Mouse (Mus musculus): ENCODE data around the gene Pjvk. TPM values are rescaled to one million over a fixed set of nuclear protein-coding genes. Genes with fewer than 3 reads are reported as not detected.

Pjvk gene
- polyA plus RNA-seq, 1 experiment from 2014 or later, result not detected

- H3K9me3 ChIP-seq (replicated peaks), result no peaks in the 10 kb centered on the region
- H3K36me3 ChIP-seq (replicated peaks), result peaks cover 60% of the 10 kb centered on the region
- 87% methylated on average over 3 of the region's 3 CpGs for WGBS (ENCODE audit: insufficient replicate concordance)
- H3K4me3 ChIP-seq (replicated peaks), result no peak overlapping the region
- no peak overlapping the region for H3K9ac ChIP-seq
- ATAC-seq (ENCODE audit: insufficient read depth), result no peak
- no peaks in the 10 kb centered on the region for H3K27me3 ChIP-seq
- no peak overlapping the region for H3K27ac ChIP-seq (replicated peaks)
- no peaks in the 10 kb centered on the region; the same call in 1 of the 2 replicates for H3K4me1 ChIP-seq (replicated peaks)
- no peak overlapping the region for H3K4me2 ChIP-seq
Observed at GRCm38 (mm10) chr2:76686986-76687385, 38.7 kb downstream of the Pjvk start.

GRCm38 (mm10) chr2:76687608-76688007 lies 39.3 kb downstream of the Pjvk start:
- Histone ChIP-seq H3K9ac (no peak overlapping the region), H3K27ac (replicated peaks) (no peak overlapping the region), H3K36me3 (replicated peaks) (peaks cover 61% of the 10 kb centered on the region), H3K4me2 (no peak overlapping the region), H3K9me3 (replicated peaks) (no peaks in the 10 kb centered on the region), H3K4me3 (replicated peaks) (no peak overlapping the region), H3K27me3 (no peaks in the 10 kb centered on the region), H3K4me1 (replicated peaks) (no peaks in the 10 kb centered on the region; the same call in 1 of the 2 replicates)
- 54% methylated on average over 3 of the region's 3 CpGs for WGBS (ENCODE audit: insufficient replicate concordance)
- no peak for ATAC-seq (ENCODE audit: insufficient read depth)

- Histone ChIP-seq H3K9me3 (replicated peaks) (no peaks in the 10 kb centered on the region), H3K27ac (replicated peaks) (no peak overlapping the region), H3K4me2 (no peak overlapping the region), H3K4me1 (replicated peaks) (no peaks in the 10 kb centered on the region; the same call in 1 of the 2 replicates), H3K27me3 (no peaks in the 10 kb centered on the region), H3K9ac (no peak overlapping the region), H3K36me3 (replicated peaks) (peaks cover 60% of the 10 kb centered on the region), H3K4me3 (replicated peaks) (no peak overlapping the region)
- WGBS (ENCODE audit: insufficient replicate concordance), result 33% methylated on average over 7 of the region's 7 CpGs
- no peak for ATAC-seq (ENCODE audit: insufficient read depth)
Observed at GRCm38 (mm10) chr2:76688162-76688561, 39.9 kb downstream of the Pjvk start.

GRCm38 (mm10) chr2:76690436-76691204 lies 42.3 kb downstream of the Pjvk start:
- no peak overlapping the region for H3K4me3 ChIP-seq (replicated peaks)
- ATAC-seq (ENCODE audit: insufficient read depth), result peak; percentile 49; the same call in 1 of the 2 replicates
- H3K9ac ChIP-seq, result no peak overlapping the region
- no peaks in the 10 kb centered on the region; the same call in 1 of the 2 replicates for H3K4me1 ChIP-seq (replicated peaks)
- 51% methylated on average over 12 of the region's 12 CpGs for WGBS (ENCODE audit: insufficient replicate concordance)
- no peak overlapping the region for H3K27ac ChIP-seq (replicated peaks)
- H3K9me3 ChIP-seq (replicated peaks), result no peaks in the 10 kb centered on the region
- H3K4me2 ChIP-seq, result no peak overlapping the region
- no peaks in the 10 kb centered on the region for H3K27me3 ChIP-seq
- peaks cover 53% of the 10 kb centered on the region for H3K36me3 ChIP-seq (replicated peaks)

- no peak for ATAC-seq (ENCODE audit: insufficient read depth)
- Histone ChIP-seq H3K9ac (no peak overlapping the region), H3K4me1 (replicated peaks) (no peaks in the 10 kb centered on the region), H3K27me3 (no peaks in the 10 kb centered on the region), H3K36me3 (replicated peaks) (peaks cover 38% of the 10 kb centered on the region), H3K4me3 (replicated peaks) (no peak overlapping the region), H3K9me3 (replicated peaks) (no peaks in the 10 kb centered on the region), H3K27ac (replicated peaks) (no peak overlapping the region), H3K4me2 (no peak overlapping the region)
- WGBS (ENCODE audit: insufficient replicate concordance), result 77% methylated on average over 5 of the region's 5 CpGs
Observed at GRCm38 (mm10) chr2:76693765-76694164, 45.5 kb downstream of the Pjvk start.

- 44% methylated on average over 6 of the region's 6 CpGs for WGBS (ENCODE audit: insufficient replicate concordance)
- ATAC-seq (ENCODE audit: insufficient read depth), result no peak
- H3K36me3 ChIP-seq (replicated peaks), result peaks cover 37% of the 10 kb centered on the region
- H3K4me3 ChIP-seq (replicated peaks), result no peak overlapping the region
- H3K27ac ChIP-seq (replicated peaks), result no peak overlapping the region
- H3K9me3 ChIP-seq (replicated peaks), result no peaks in the 10 kb centered on the region
- no peak overlapping the region for H3K4me2 ChIP-seq
- H3K4me1 ChIP-seq (replicated peaks), result no peaks in the 10 kb centered on the region
- H3K27me3 ChIP-seq, result no peaks in the 10 kb centered on the region
- H3K9ac ChIP-seq, result no peak overlapping the region
Observed at GRCm38 (mm10) chr2:76695290-76695689, 47.0 kb downstream of the Pjvk start.

- 69% methylated on average over 3 of the region's 3 CpGs for WGBS (ENCODE audit: insufficient replicate concordance)
- no peaks in the 10 kb centered on the region for H3K27me3 ChIP-seq
- no peak for ATAC-seq (ENCODE audit: insufficient read depth)
Observed at GRCm38 (mm10) chr2:76702188-76702587, 53.9 kb downstream of the Pjvk start.

GRCm38 (mm10) chr2:76702751-76703150 lies 54.5 kb downstream of the Pjvk start:
- H3K4me3 ChIP-seq (replicated peaks), result no peak overlapping the region
- WGBS (ENCODE audit: insufficient replicate concordance), result 67% methylated on average over 5 of the region's 5 CpGs
- H3K9ac ChIP-seq, result no peak overlapping the region
- no peaks in the 10 kb centered on the region for H3K4me1 ChIP-seq (replicated peaks)
- no peak overlapping the region for H3K27ac ChIP-seq (replicated peaks)
- H3K4me2 ChIP-seq, result no peak overlapping the region
- no peaks in the 10 kb centered on the region for H3K9me3 ChIP-seq (replicated peaks)
- no peak for ATAC-seq (ENCODE audit: insufficient read depth)
- no peaks in the 10 kb centered on the region for H3K27me3 ChIP-seq
- H3K36me3 ChIP-seq (replicated peaks), result 0 out of 2 replicates have a peak, but pooled peaks cover 1% of the 10 kb centered on the region

More at GRCm38 (mm10) chr2:76702188-76702587, 53.9 kb downstream of the Pjvk start:
- Histone ChIP-seq H3K9me3 (replicated peaks) (no peaks in the 10 kb centered on the region), H3K4me2 (no peak overlapping the region), H3K9ac (no peak overlapping the region), H3K27ac (replicated peaks) (no peak overlapping the region), H3K4me3 (replicated peaks) (no peak overlapping the region), H3K36me3 (replicated peaks) (peaks cover 7% of the 10 kb centered on the region; the same call in 1 of the 2 replicates), H3K4me1 (replicated peaks) (no peaks in the 10 kb centered on the region)

- Histone ChIP-seq H3K27me3 (no peaks in the 10 kb centered on the region), H3K4me1 (replicated peaks) (no peaks in the 10 kb centered on the region), H3K9me3 (replicated peaks) (peaks cover 13% of the 10 kb centered on the region; the same call in 1 of the 2 replicates), H3K27ac (replicated peaks) (no peak overlapping the region), H3K4me3 (replicated peaks) (no peak overlapping the region), H3K4me2 (no peak overlapping the region), H3K36me3 (replicated peaks) (peaks cover 6% of the 10 kb centered on the region; the same call in 1 of the 2 replicates), H3K9ac (no peak overlapping the region)
- WGBS (ENCODE audit: insufficient replicate concordance), result 79% methylated on average over 13 of the region's 13 CpGs
- no peak for ATAC-seq (ENCODE audit: insufficient read depth)
Observed at GRCm38 (mm10) chr2:76705655-76706054, 57.4 kb downstream of the Pjvk start.

All from liver, embryonic 15.5 days (tissue).